Mouse (Mus musculus): ENCODE results near the gene Znhit2.
"Not testable (repeated sequence)": the region's sequence is repeated elsewhere in the genome, so short reads cannot be mapped to it uniquely, and the experiment has no call there.

The Znhit2 gene

GRCm38 (mm10) chr19:6061021-6061533 lies at the start of gene Znhit2:
Znhit2 (plus strand) TSS chr19:6061192.
- peak; percentile 96 to 97 for DNase-seq

DNA sequence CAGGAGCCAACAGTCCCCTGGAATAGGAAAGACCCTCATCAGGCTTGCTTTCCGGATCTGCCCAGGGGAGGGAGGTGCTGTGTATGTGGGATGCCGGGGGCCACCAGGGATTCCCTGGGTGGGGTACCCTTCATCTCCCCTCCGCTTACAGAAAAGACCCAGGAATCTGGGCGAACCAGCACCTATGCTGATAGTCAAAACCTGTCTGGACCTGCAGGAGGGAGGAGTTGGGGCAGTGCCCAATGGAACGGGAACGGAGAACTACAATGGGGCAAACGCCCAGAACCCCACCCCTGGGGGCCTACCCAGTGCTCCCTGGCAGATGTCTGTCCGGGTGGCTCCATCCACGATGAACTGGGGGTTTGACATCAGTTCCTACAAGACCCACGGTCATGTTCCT lies 47.3 kb upstream of the Znhit2 start:
- no peak for DNase-seq

GRCm38 (mm10) chr19:6014991-6015510 lies 45.9 kb upstream of the Znhit2 start:
- peak; percentile 44 to 46 for DNase-seq

GRCm38 (mm10) chr19:6015511-6016315 lies 45.3 kb upstream of the Znhit2 start, which contains the start of gene Capn1:
Capn1 (minus strand) TSS chr19:6015897.
- DNase-seq, result peak; percentile 65 to 68

DNA sequence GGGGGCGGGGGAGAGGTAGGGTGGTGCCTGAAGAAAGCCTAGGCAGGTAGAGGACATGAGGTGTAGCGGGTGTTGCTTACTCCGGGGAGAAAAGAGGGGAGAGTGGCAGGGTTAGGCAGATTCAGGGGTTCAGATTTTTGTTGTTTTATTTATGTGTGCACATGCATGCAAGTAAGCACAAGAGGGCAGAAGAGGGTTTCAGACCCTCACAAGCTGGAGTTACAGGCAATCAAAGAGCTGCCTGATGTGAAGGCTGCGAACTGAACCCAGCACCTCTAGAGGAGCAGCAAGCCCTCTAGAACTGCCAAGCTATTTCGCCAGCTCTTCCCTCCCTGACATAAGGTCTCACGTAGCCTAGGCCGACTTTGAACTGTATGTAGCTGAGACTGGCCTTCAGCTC lies 44.5 kb upstream of the Znhit2 start:
- no peak for DNase-seq

DNA sequence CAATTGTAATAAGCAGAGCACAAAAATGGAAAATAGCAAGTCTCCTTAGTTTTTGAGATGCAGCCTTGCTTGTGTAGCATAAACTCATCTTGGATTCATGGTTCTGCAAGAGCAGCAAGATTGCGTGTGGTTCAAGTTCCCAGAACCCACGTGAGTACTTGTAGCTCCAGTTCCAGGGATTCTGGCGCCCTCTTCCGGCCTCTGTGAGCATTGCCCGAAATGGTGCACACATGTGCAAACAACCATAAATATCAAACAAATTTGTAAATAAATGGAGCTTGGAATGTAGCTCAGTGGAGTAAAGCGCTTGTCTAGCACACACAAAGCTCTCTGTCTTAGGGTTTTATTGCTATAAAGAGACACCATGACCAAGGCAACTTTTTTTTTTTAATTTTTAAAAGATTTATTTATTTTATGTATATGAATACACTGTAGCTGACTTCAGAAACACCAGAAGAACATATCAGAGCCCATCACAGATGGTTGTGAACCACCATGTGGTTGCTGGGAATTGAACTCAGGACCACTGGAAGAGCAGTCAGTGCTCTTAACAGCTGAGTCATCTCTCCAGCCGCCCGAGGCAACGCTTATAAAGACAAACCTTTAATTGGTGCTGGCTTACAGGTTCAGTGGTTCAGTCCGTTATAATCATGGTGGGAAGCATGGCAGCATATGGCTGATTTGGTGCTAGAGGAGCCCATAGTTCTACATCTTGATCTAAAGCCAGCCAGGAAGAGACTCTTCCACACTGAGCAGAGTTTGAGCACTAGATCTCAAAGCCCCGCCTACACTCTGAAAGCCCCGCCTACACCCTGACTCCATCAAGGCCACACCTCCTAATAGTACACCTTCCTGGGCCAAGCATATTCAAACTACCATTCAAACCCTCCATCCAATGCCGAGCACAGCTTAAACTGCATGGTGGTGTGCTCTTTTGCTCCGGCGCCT lies 42.6 kb upstream of the Znhit2 start:
- DNase-seq, result peak; percentile 87 to 91

GRCm38 (mm10) chr19:6020276-6020675 lies 40.7 kb upstream of the Znhit2 start:
- DNase-seq, result no peak

DNA sequence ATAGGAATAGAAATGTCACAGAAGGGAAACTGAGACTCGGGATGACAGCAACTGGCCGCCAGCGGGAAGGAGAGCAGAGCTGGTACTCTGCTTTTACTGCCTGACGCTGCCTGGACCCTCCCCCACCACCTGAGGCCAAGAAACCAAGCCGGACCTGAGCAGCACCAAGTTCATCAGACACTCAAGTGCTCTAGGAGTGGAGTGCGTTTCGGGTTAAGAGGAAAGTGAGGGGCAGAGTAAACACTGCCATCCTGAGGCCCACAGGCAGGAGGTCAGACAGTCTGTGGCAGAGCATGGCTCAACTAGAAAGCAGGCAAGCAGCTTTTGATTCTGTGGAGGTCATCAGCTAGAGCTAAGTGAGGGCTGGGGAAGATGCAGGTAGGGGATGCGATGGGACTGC lies 37.9 kb upstream of the Znhit2 start:
- peak in 1 of 2 experiments; percentile 46 for DNase-seq

GRCm38 (mm10) chr19:6023930-6024329 lies 37.1 kb upstream of the Znhit2 start:
- DNase-seq, result no peak

DNA sequence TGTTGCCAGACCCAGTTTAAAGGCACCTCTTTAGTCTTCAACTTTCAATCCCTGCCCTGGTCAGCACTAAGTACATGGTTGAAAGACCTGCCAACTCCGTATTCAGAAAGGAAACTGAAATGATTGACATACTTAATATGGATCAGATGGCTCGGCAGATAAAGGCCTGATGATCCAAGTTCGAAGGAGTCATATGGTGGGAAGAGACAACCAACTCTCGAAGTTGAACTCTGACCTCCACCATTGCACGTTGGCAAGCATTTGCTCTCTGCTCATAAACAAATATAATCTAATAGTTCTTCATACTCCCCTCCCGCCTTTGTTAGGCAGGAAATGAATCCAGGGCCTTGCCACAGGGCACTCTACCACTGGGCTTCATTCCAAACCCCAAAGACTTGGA lies 32.0 kb upstream of the Znhit2 start:
- DNase-seq, result no peak

DNA sequence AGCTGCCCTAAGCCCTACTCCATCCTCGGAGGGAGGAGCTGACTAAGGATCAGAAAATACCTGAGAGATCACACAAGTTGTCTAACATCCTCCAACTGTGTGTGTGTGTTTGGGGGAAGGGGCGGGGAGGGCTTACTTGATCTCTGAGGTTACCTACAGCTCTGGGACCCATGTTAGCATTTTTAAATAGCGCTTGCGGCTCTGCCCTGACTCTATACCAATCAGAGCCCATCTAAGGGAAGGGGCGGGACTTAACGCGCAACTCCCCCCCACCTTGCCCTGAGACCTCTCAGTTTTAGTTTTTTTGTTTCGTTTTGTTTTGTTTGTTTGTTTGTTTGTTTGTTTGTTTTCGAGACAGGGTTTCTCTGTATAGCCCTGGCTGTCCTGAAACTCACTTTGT lies 31.6 kb upstream of the Znhit2 start:
- DNase-seq, result no peak

GRCm38 (mm10) chr19:6030520-6031280 lies 30.3 kb upstream of the Znhit2 start:
- DNase-seq, result no peak

DNA sequence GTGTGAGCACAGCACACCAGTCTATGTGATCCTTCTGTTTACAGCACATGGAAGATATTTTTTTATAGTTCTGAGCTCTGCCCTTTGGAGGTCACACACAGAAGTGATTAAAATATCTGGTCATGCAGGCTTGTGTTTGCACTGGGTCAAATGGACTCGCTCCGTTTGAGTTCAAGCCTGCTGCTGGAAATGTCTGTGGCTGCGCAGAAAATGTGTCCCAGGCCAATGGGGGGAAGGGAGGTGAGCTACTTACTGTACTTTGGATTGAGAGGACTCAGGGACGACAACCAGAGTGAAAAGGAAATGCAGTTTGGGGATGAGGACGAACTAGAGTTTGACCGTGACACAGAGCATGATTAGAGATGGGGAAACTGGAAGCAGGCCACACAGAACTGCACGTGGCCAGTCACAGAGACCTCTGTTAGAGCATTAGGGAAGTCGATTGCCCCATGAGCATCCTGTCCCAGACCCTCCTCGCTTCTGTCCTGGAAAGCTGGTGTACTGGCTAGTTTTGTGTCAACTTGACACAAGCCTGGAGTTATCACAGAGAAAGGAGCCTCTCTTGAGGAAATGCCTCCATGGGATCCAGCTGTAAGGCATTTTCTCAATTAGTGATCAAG lies 24.9 kb upstream of the Znhit2 start:
- DNase-seq, result no peak

DNA sequence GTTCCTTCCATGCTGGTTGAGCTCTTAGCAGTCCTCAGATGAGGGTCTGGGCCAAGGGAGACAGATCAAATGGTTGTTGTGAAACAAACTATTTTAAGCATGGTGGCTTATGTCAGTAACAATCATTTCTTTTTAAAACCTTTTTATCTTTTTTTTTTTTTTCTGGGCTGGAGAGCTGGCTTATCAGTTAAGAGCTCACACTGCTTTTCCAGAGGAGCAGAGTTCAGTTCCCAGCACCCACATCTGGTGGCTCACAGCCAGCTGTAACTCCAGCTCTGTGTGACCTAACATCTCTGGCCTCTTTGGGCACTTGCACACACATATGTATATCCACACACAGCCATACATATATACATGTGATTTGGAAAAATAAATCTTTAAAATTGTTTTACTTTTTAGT lies 23.3 kb upstream of the Znhit2 start:
- DNase-seq, result no peak

DNA sequence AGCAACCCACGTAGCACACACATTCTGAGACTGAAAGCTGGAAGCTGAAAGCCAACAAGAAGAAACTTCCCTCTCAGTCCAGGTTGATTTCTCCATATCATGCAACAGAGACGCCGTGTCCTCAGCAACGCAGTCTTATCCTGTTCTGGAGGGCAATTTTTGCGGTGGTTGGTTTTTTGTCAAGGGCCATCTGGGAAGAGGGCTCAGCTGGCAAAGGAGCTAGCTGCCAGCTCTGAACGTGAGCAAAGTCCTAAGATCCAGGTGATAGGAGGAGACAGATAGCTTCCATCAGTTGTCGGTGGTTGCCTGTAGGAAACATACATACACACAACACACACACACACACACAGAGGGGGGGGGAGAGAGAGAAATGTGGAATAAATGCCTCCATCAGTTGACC lies 22.7 kb upstream of the Znhit2 start:
- DNase-seq, result no peak

- DNase-seq, result no peak
Observed at GRCm38 (mm10) chr19:6040002-6040401, 21.0 kb upstream of the Znhit2 start.

DNA sequence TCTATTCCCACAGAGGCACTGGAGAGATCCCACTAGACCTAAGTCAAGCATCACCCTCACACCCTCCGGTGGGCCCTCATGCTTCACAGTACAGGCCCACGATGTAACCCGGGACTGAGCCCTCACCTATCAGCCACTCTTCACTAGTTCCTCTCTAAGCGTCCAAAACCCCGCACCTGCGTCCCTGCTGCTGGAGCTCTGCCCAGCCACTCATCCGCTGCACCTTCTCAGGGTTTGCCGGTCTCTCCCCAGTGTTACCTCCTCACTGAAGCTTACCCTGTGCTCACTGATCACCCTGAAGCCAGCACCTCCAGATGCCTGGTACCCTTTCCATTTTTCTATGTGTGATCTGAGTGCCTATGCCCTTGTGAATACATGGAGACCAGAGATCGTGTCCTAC lies 18.7 kb upstream of the Znhit2 start:
- no peak for DNase-seq

DNA sequence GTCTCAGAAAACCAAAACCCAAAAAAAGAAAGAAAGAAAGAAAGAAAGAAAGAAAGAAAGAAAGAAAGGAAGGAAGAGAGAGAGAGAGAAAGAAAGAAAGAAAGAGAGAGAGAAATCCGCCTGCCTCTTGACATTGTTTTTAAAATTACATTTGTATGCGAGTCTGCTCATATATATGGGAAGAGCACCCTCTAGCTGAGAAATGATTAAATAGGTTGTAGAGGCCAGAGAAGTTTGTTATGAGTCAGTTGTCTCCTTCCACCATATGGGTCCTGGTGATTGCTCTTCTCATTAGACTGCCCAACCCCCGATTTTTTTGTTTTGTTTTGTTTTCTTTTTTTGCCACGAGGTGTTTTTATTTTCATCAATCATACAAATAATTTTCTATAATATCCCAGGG lies 16.9 kb upstream of the Znhit2 start:
- not testable (repeated sequence) for DNase-seq

- DNase-seq, result no peak
Observed at GRCm38 (mm10) chr19:6045366-6046293, 15.4 kb upstream of the Znhit2 start.

DNA sequence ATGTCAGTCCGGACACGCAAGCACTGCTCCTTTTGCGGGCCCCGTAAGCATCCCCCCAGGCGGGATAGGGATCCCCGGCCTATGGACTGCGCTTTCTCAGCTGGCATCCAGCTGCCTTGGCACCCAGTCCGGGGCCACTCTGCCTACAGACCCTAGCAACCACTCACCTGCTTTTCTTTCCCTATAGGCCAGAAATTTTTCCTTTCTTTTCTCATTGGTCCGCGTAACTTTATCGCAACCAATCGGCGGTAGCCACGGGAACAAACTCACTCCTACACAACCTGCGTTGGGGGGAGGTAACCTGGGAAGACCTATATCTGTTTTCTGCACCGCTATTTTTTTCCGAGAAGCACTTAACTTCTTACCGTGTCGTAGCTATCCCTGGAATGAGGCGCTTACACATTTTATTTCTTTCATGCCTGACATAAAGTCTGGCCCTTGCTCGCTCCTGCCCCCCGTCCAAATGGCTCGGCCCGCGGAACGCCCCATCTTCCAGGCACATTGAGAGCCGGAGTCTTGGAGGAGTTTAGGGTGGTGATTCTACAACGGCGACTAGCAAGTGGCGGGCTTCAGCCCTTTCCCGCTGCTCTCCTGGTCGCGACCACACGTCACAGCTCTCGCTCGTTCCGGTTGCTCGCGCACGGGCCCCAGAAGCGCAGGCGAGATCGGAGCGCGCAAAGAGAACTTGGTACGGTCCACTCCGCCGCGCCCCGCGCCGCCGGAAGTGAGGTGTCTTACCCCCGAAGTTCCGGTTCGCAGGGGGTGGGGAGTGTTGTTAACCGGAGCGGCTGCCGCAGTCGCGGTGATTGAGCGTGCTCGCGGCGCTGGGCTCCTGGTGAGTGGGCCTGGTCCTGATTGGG lies 14.5 kb upstream of the Znhit2 start, which contains the start of gene Syvn1:
TSS of gene Syvn1 (plus strand) at position 283 of the 860 bp plus-strand sequence.
- DNase-seq, result peak; percentile 95

Measured in lung, adult 18-20 months (tissue).